Mouse (Mus musculus): ENCODE measurements around the gene Sigirr.

DNA sequence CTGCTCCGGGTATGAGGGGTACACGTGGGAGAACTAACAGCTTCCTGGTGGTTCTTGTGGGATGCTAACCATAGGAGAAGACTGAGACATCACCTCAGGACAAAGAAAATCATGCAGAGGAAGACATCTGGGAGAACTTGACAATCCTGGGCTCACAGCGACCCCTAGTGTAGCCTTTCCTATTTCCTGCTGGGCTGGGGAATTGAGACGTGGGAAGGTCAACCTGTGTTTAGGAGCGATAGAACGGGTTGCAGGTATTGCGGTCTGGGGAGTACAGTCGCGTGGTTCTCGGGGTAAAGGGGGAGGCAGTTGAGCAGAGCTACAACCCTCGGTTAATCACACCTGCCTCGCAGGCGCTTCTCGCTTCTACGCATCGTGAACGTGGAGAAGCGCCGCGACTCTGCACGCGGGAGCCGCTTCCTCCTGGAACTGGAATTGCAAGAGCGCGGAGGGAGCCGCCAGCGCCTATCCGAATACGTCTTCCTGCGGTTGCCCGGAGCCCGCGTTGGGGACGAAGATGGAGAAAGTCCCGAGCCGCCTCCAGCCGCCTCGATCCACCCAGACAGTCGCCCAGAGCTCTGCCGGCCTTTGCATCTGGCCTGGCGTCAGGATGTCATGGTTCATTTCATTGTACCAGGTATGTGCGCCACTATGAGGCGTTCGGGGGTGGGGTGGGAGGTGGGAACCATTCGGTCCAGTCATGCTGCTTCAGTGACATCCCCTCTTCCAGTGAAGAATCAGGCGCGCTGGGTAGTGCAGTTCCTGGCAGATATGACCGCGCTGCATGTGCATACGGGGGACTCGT lies 30.1 kb downstream of the Sigirr start:
- peak; percentile 92 for TF ChIP-seq CTCF (conservative IDR thresholded peaks at IDR 0.05; ENCODE audit: insufficient read depth, insufficient read length, low read depth, low read length)
- no peak for TF ChIP-seq POLR2A (IDR thresholded peaks at IDR 0.05; ENCODE audit: low read depth, low read length)

Data from kidney, adult 2 months (tissue).